Mouse (Mus musculus) neural tube, embryonic 11.5 days (tissue): ENCODE results near the gene Ctbp2. TPM values are rescaled to one million over a fixed set of nuclear protein-coding genes. Genes with fewer than 3 reads are reported as not detected.
"Not testable (repeated sequence)": the region's sequence is repeated elsewhere in the genome, so short reads cannot be mapped to it uniquely, and the experiment has no call there.

Experiments
- ATAC-seq: fragments of 200-750 bp; cut with Nextera tagmentation; 2 replicates; pipeline ENCODE4 v1.8.0; 2017; ENCODE audit warnings: moderate number of reproducible peaks, mild to moderate bottlenecking, moderate TSS enrichment, moderate library complexity; ENCODE audit not compliant: insufficient read depth, low FRiP score, low TSS enrichment
- DNase-seq: peaks from one replicate; pipeline ENCODE4 v3.0.0-alpha.2; 2015; ENCODE audit warnings: low spot score
- H3K27ac ChIP-seq: fragments of 300-500 bp; sonication (generic); 2 replicates; pipeline ENCODE4 v1.5.1; 2014; ENCODE audit warnings: low read depth, mild to moderate bottlenecking, low read length
- H3K27me3 ChIP-seq: fragments of 300-500 bp; sonication (generic); 2 replicates; pipeline ENCODE4 v1.6.1; 2014; ENCODE audit warnings: mild to moderate bottlenecking, low read length, mixed read lengths; ENCODE audit not compliant: control insufficient read depth, insufficient read depth
- H3K36me3 ChIP-seq: fragments of 300-500 bp; sonication (generic); 2 replicates; pipeline ENCODE4 v1.6.1; 2014; ENCODE audit warnings: mild to moderate bottlenecking, low read length, moderate library complexity, mixed read lengths; ENCODE audit not compliant: control insufficient read depth, insufficient read depth
- H3K4me1 ChIP-seq: fragments of 300-500 bp; sonication (generic); 2 replicates; pipeline ENCODE4 v1.6.1; 2014; ENCODE audit warnings: low read length, mixed read lengths; ENCODE audit not compliant: control insufficient read depth, insufficient read depth
- H3K4me2 ChIP-seq: fragments of 300-500 bp; sonication (generic); 2 replicates; pipeline ENCODE4 v1.6.1; 2014; ENCODE audit warnings: low read depth, mild to moderate bottlenecking, moderate library complexity
- H3K4me3 ChIP-seq: fragments of 300-500 bp; sonication (generic); 2 replicates; pipeline ENCODE4 v1.5.1; 2014; ENCODE audit warnings: low read depth, low read length
- H3K9ac ChIP-seq: fragments of 300-500 bp; sonication (generic); 2 replicates; pipeline ENCODE4 v1.6.1; 2014; ENCODE audit warnings: mild to moderate bottlenecking, low read length
- H3K9me3 ChIP-seq: fragments of 300-500 bp; sonication (generic); 2 replicates; pipeline ENCODE4 v1.6.1; 2016; ENCODE audit warnings: low read length; ENCODE audit not compliant: control insufficient read depth
- WGBS: fragments of 180-500 bp; shearing (Covaris S2); extraction: QIAGEN DNeasy Blood & Tissue Kit; methylation state at CpG from one replicate; pipeline ENCODE4 v1.1.7; 2014; 5-methylcytosine and 5-hydroxymethylcytosine counted together
- polyA plus RNA-seq: library from polyadenylated mRNA; unstranded; fragments of >200 nt; fragmentation: Nextera tagmentation; extraction: Ambion mirVana; gene quantifications from 2 replicates; pipeline ENCODE4 v1.2.1, GENCODE M21; 2014

Gene Ctbp2
- polyA plus RNA-seq, 1 experiment from 2014 or later = 167 TPM

- 85% methylated on average over 12 of the region's 12 CpGs for WGBS
- Histone ChIP-seq H3K9ac (no peak overlapping the region), H3K9me3 (no peaks in the 10 kb centered on the region), H3K4me2 (no peak overlapping the region), H3K4me3 (no peak overlapping the region), H3K36me3 (no peaks in the 10 kb centered on the region), H3K27ac (no peak overlapping the region), H3K27me3 (no peaks in the 10 kb centered on the region), H3K4me1 (peaks cover 18% of the 10 kb centered on the region)
- no peak for DNase-seq
- ATAC-seq = no peak
Measured at GRCm38 (mm10) chr7:133098118-133098793, 25.9 kb downstream of the Ctbp2 start.

- H3K4me1 ChIP-seq = peaks cover 13% of the 10 kb centered on the region
- not testable (repeated sequence) for H3K9ac ChIP-seq, H3K27me3 ChIP-seq, H3K4me3 ChIP-seq, H3K9me3 ChIP-seq, H3K36me3 ChIP-seq, DNase-seq, H3K4me2 ChIP-seq, ATAC-seq, H3K27ac ChIP-seq
- WGBS = 81% methylated on average over 7 of the region's 7 CpGs
Measured at GRCm38 (mm10) chr7:133095610-133096009, 28.5 kb downstream of the Ctbp2 start.

GRCm38 (mm10) chr7:133094711-133095495 is 29.3 kb downstream of the Ctbp2 start:
- Histone ChIP-seq H3K36me3 (peaks cover 2% of the 10 kb centered on the region; the same call in 1 of the 2 replicates), H3K4me2 (no peak overlapping the region), H3K4me1 (peaks cover 7% of the 10 kb centered on the region; the same call in 1 of the 2 replicates), H3K4me3 (no peak overlapping the region), H3K9ac (no peak overlapping the region), H3K9me3 (no peaks in the 10 kb centered on the region), H3K27me3 (no peaks in the 10 kb centered on the region), H3K27ac (no peak overlapping the region)
- ATAC-seq (no peak), DNase-seq (no peak)
- 86% methylated on average over 9 of the region's 9 CpGs for WGBS

- no peak overlapping the region for H3K4me2 ChIP-seq
- DNase-seq (no peak), ATAC-seq (no peak)
Measured at GRCm38 (mm10) chr7:133094161-133094560, 30.0 kb downstream of the Ctbp2 start.

GRCm38 (mm10) chr7:133093731-133094130 is 30.4 kb downstream of the Ctbp2 start:
- no peak for ATAC-seq
- no peak overlapping the region for H3K27ac ChIP-seq
- WGBS = 87% methylated on average over 5 of the region's 5 CpGs

More at GRCm38 (mm10) chr7:133094161-133094560, 30.0 kb downstream of the Ctbp2 start:
- H3K9ac ChIP-seq = no peak overlapping the region
- no peaks in the 10 kb centered on the region for H3K27me3 ChIP-seq
- 68% methylated on average over 3 of the region's 3 CpGs for WGBS
- H3K4me1 ChIP-seq = peaks cover 7% of the 10 kb centered on the region; the same call in 1 of the 2 replicates
- no peak overlapping the region for H3K27ac ChIP-seq
- H3K36me3 ChIP-seq = peaks cover 2% of the 10 kb centered on the region; the same call in 1 of the 2 replicates
- no peaks in the 10 kb centered on the region for H3K9me3 ChIP-seq
- no peak overlapping the region for H3K4me3 ChIP-seq

GRCm38 (mm10) chr7:133090641-133091040 is 33.5 kb downstream of the Ctbp2 start:
- 94% methylated on average over 4 of the region's 4 CpGs for WGBS
- H3K9me3 ChIP-seq = no peaks in the 10 kb centered on the region
- ATAC-seq = no peak

More at GRCm38 (mm10) chr7:133093731-133094130, 30.4 kb downstream of the Ctbp2 start:
- H3K9me3 ChIP-seq = no peaks in the 10 kb centered on the region
- H3K4me3 ChIP-seq = no peak overlapping the region
- DNase-seq = no peak
- H3K4me1 ChIP-seq = 0 out of 2 replicates have a peak, but pooled peaks cover 3% of the 10 kb centered on the region
- no peak overlapping the region for H3K4me2 ChIP-seq
- no peak overlapping the region for H3K9ac ChIP-seq
- H3K27me3 ChIP-seq = no peaks in the 10 kb centered on the region
- H3K36me3 ChIP-seq = peaks cover 2% of the 10 kb centered on the region; the same call in 1 of the 2 replicates

GRCm38 (mm10) chr7:133089621-133090260 is 34.4 kb downstream of the Ctbp2 start:
- 0 out of 2 replicates have a peak, but pooled peaks cover 3% of the 10 kb centered on the region for H3K4me1 ChIP-seq
- no peaks in the 10 kb centered on the region for H3K9me3 ChIP-seq
- H3K9ac ChIP-seq = no peak overlapping the region
- no peaks in the 10 kb centered on the region for H3K27me3 ChIP-seq
- no peak for ATAC-seq
- H3K4me3 ChIP-seq = no peak overlapping the region
- H3K4me2 ChIP-seq = no peak overlapping the region
- DNase-seq = no peak
- 88% methylated on average over 11 of the region's 11 CpGs for WGBS
- H3K27ac ChIP-seq = no peak overlapping the region
- H3K36me3 ChIP-seq = peaks cover 2% of the 10 kb centered on the region; the same call in 1 of the 2 replicates

More at GRCm38 (mm10) chr7:133090641-133091040, 33.5 kb downstream of the Ctbp2 start:
- Histone ChIP-seq H3K4me1 (0 out of 2 replicates have a peak, but pooled peaks cover 3% of the 10 kb centered on the region), H3K27me3 (no peaks in the 10 kb centered on the region), H3K9ac (no peak overlapping the region), H3K36me3 (peaks cover 2% of the 10 kb centered on the region; the same call in 1 of the 2 replicates), H3K27ac (no peak overlapping the region), H3K4me2 (no peak overlapping the region), H3K4me3 (no peak overlapping the region)
- DNase-seq = no peak

GRCm38 (mm10) chr7:133088830-133089261 is 35.3 kb downstream of the Ctbp2 start:
- H3K4me2 ChIP-seq = no peak overlapping the region
- peak overlapping the region; percentile 20; the same call in 1 of the 2 replicates for H3K27ac ChIP-seq
- DNase-seq (no peak), ATAC-seq (no peak)
- 64% methylated on average over 11 of the region's 11 CpGs for WGBS
- no peaks in the 10 kb centered on the region for H3K27me3 ChIP-seq
- 0 out of 2 replicates have a peak, but pooled peaks cover 3% of the 10 kb centered on the region for H3K4me1 ChIP-seq
- H3K9me3 ChIP-seq = no peaks in the 10 kb centered on the region
- H3K36me3 ChIP-seq = peaks cover 2% of the 10 kb centered on the region; the same call in 1 of the 2 replicates
- H3K4me3 ChIP-seq = no peak overlapping the region
- no peak overlapping the region for H3K9ac ChIP-seq
